Mouse (Mus musculus) embryonic fibroblast, embryonic 13.5 days (primary cell): ENCODE results near the gene Irak4. TPM values are rescaled to one million over a fixed set of nuclear protein-coding genes. Genes with fewer than 3 reads are reported as not detected.
A peak's percentile ranks its signal among the peaks of the same experiment; 100 is the strongest.

Experiments used
- H3K27ac ChIP-seq: 2 replicates; pipeline ENCODE4 v1.5.1; 2012; ENCODE audit warnings: low read length, control low read depth, inconsistent platforms; ENCODE audit not compliant: insufficient read depth
- H3K4me1 ChIP-seq: 2 replicates; pipeline ENCODE4 v1.6.1; 2011; ENCODE audit warnings: low read length; ENCODE audit not compliant: control insufficient read depth, insufficient read depth
- H3K4me3 ChIP-seq: 2 replicates; pipeline ENCODE4 v1.5.1; 2011; ENCODE audit warnings: mild to moderate bottlenecking, control low read depth, low read length; ENCODE audit not compliant: insufficient read depth
- CTCF ChIP-seq: IDR thresholded peaks from 2 replicates; pipeline ENCODE4 v1.5.1; 2011; ENCODE audit warnings: mild to moderate bottlenecking, control low read depth, low read length, moderate library complexity, borderline replicate concordance; ENCODE audit not compliant: insufficient read depth
- POLR2A ChIP-seq: IDR thresholded peaks from 2 replicates; pipeline ENCODE4 v1.6.1; 2011; ENCODE audit warnings: low read depth, mild to moderate bottlenecking, control low read depth, low read length, moderate library complexity
- polyA plus RNA-seq: library from polyadenylated mRNA; stranded (reverse); fragments of >200 nt; gene quantifications from 2 replicates; pipeline ENCODE4 v1.2.4, GENCODE M21; 2011; ENCODE audit warnings: low read depth; ENCODE audit not compliant: missing spikeins, insufficient read length

The Irak4 gene
- 8.8 and 9.2 TPM in 2 replicates for polyA plus RNA-seq

DNA sequence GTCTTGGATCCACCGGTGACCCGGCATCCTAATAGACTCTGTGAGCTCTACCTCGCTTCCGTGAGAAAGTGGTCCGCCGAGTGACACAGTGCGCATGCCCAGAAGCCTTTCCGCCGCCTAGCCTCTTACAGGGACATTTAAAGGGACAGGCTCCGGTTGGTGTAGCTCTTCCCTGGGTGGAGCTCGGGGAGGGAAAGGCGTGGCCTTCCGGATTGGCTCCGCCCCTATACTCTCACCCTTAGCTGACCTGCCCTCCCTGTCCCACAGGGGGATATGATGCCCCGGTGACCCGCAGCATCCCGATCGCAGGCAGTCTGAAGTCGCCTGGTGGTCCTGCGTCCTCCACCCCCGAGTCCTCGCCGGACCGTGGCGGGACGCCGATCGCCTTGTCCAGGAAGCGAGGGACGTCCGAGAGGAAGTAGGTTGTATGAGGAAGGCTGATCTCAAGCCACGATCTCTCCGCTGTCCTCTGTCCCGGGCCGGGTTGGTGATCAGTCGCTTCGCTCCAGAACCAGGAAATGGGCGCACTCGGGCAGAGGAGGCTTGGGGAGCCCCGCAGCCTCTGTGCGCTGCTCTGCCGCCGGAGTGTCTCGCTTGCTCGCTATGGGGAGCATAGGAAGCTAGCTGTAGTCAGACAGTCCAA is at the start of gene Irak4, which contains the start of gene Pus7l:
TSS of gene Irak4 (plus strand) at position 235 of the 643 bp plus-strand sequence.
TSS of gene Pus7l (minus strand) at position 139 of the 643 bp plus-strand sequence.
- TF ChIP-seq POLR2A (peak; percentile 86), CTCF (no peak)
- peak within 1 kb of the TSS; percentile 80 for H3K4me3 ChIP-seq
- peak within 1 kb of the TSS; percentile 32 for H3K27ac ChIP-seq
- no peaks in the 10 kb centered on the region for H3K4me1 ChIP-seq

- no peak for TF ChIP-seq POLR2A
- TF ChIP-seq CTCF = no peak
Observed at GRCm38 (mm10) chr15:94494445-94494844, 49.0 kb upstream of the Irak4 start.

DNA sequence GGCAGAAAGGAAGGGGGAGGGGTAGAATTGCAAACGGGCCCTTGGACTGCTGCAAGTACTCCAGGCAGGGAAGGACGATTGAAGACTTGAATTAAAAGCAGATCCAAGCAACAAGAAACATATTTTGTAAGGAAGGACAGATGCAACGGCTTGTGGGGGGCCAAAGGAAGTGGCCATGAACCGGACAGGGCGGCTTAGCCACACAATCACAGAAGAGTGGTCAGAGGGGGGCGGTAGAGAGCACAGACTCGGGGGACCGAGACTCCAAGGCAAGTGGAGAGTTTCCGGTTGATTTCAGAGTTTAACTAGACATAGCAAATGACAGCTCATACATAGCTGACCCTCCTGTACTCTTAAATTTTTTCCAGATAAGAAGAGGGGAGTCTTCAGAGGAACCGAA is 47.5 kb upstream of the Irak4 start:
- Histone ChIP-seq H3K27ac (no peak overlapping the region), H3K4me3 (no peak overlapping the region), H3K4me1 (no peaks in the 10 kb centered on the region)
- TF ChIP-seq CTCF (no peak), POLR2A (no peak)

More at GRCm38 (mm10) chr15:94494445-94494844, 49.0 kb upstream of the Irak4 start:
- Histone ChIP-seq H3K4me3 (no peak overlapping the region), H3K4me1 (no peaks in the 10 kb centered on the region), H3K27ac (no peak overlapping the region)

GRCm38 (mm10) chr15:94499260-94499659 is 44.2 kb upstream of the Irak4 start:
- H3K27ac ChIP-seq = no peak overlapping the region
- H3K4me3 ChIP-seq = no peak overlapping the region
- H3K4me1 ChIP-seq = no peaks in the 10 kb centered on the region; the same call in 1 of the 2 replicates
- TF ChIP-seq POLR2A (no peak), CTCF (no peak)

- H3K27ac ChIP-seq = peak overlapping the region; percentile 59
- no peaks in the 10 kb centered on the region; the same call in 1 of the 2 replicates for H3K4me1 ChIP-seq
- TF ChIP-seq CTCF (no peak), POLR2A (no peak)
- no peak overlapping the region for H3K4me3 ChIP-seq
Observed at GRCm38 (mm10) chr15:94503451-94504215, 39.8 kb upstream of the Irak4 start.

- H3K4me1 ChIP-seq = no peaks in the 10 kb centered on the region
- no peak overlapping the region for H3K4me3 ChIP-seq
- no peak overlapping the region for H3K27ac ChIP-seq
- TF ChIP-seq POLR2A (no peak), CTCF (no peak)
Observed at GRCm38 (mm10) chr15:94517913-94518491, 25.4 kb upstream of the Irak4 start.

DNA sequence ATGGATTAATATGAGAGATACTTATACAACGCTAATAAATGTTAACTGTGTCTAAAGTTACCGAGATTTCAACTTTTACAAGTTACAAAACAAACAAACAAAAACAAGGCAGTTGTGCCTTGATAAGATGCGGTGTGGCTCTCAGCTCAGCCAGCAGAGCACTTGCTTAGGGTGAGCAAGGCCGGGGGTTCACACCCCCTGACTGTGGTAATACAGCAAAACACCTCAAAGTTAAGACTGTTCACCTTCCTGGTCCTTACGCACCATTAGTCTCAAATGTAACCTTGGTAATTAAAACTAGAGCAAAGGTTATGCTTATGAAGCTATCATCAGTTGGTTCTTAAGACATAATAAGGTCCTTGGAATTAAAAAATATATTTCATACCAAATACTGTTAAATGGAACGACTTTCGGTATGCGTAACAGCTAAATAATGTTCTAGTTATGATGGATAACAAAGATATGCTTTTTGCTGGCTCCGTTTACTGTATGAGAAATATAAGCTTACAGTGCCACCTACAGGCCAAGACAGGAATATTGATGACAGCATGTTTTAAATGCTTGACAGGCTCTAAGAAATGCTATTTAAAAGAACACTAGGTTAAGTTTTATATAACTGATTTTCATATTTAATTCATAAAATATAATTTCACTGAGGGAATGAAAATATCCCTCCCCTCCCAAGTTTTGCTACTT is 23.1 kb upstream of the Irak4 start:
- TF ChIP-seq POLR2A = no peak
- TF ChIP-seq CTCF = no peak
- no peak overlapping the region for H3K27ac ChIP-seq
- no peak overlapping the region for H3K4me3 ChIP-seq
- H3K4me1 ChIP-seq = no peaks in the 10 kb centered on the region

GRCm38 (mm10) chr15:94520959-94521358 is 22.5 kb upstream of the Irak4 start:
- TF ChIP-seq CTCF (no peak), POLR2A (no peak)
- Histone ChIP-seq H3K4me1 (no peaks in the 10 kb centered on the region), H3K27ac (no peak overlapping the region), H3K4me3 (no peak overlapping the region)

- TF ChIP-seq CTCF = no peak
- no peak for TF ChIP-seq POLR2A
- Histone ChIP-seq H3K27ac (no peak overlapping the region), H3K4me1 (no peaks in the 10 kb centered on the region), H3K4me3 (no peak overlapping the region)
Observed at GRCm38 (mm10) chr15:94523251-94523650, 20.2 kb upstream of the Irak4 start.

- Histone ChIP-seq H3K4me3 (no peak overlapping the region), H3K4me1 (no peaks in the 10 kb centered on the region), H3K27ac (no peak overlapping the region)
- TF ChIP-seq POLR2A = no peak
- no peak for TF ChIP-seq CTCF
Observed at GRCm38 (mm10) chr15:94524956-94525355, 18.5 kb upstream of the Irak4 start.
